Mouse (Mus musculus) liver (tissue): ENCODE results near the gene Zfp428.
"Not testable (repeated sequence)": the region's sequence is repeated elsewhere in the genome, so short reads cannot be mapped to it uniquely, and the experiment has no call there.

Source experiments
- DNase-seq: peaks from one replicate; pipeline ENCODE4 v3.0.0-alpha.2; 2020; ENCODE audit warnings: mixed read lengths

The Zfp428 gene

GRCm38 (mm10) chr7:24481474-24482207 is 25.2 kb upstream of the Zfp428 start, which contains the start of gene Cadm4:
Gene Cadm4 (plus strand): TSS chr7:24482023.
- peak; percentile 84 for DNase-seq

- DNase-seq, result no peak
These were observed 24.4 kb upstream of the Zfp428 start for GRCm38 (mm10) chr7:24482208-24483020.

GRCm38 (mm10) chr7:24483291-24483690 is 23.5 kb upstream of the Zfp428 start:
- DNase-seq, result not testable (repeated sequence)

GRCm38 (mm10) chr7:24485481-24485880 is 21.3 kb upstream of the Zfp428 start:
- DNase-seq, result no peak

GRCm38 (mm10) chr7:24486654-24487130 is 20.1 kb upstream of the Zfp428 start:
- DNase-seq, result no peak

GRCm38 (mm10) chr7:24487403-24487802 is 19.4 kb upstream of the Zfp428 start:
- no peak for DNase-seq

GRCm38 (mm10) chr7:24488303-24488702 is 18.5 kb upstream of the Zfp428 start:
- no peak for DNase-seq

GRCm38 (mm10) chr7:24499856-24500577 is 6.8 kb upstream of the Zfp428 start:
- DNase-seq, result peak; percentile 25

- DNase-seq, result peak; percentile 58
These were observed 5.9 kb upstream of the Zfp428 start for GRCm38 (mm10) chr7:24500929-24501328.

- peak; percentile 49 for DNase-seq
These were observed 5.3 kb upstream of the Zfp428 start for GRCm38 (mm10) chr7:24501492-24501891.

- DNase-seq, result no peak
These were observed 2.8 kb upstream of the Zfp428 start for GRCm38 (mm10) chr7:24504004-24504403.

- no peak for DNase-seq
These were observed 1.9 kb upstream of the Zfp428 start for GRCm38 (mm10) chr7:24504868-24505267.

- DNase-seq, result no peak
These were observed 1.2 kb upstream of the Zfp428 start for GRCm38 (mm10) chr7:24505447-24506064.

- DNase-seq, result no peak
These were observed 744 bp upstream of the Zfp428 start for GRCm38 (mm10) chr7:24506065-24506459.

- no peak for DNase-seq
These were observed 349 bp upstream of the Zfp428 start for GRCm38 (mm10) chr7:24506476-24506837.

GRCm38 (mm10) chr7:24507726-24508114 is 914 bp downstream of the Zfp428 start:
- peak; percentile 14 for DNase-seq

GRCm38 (mm10) chr7:24512355-24512754 is 5.5 kb downstream of the Zfp428 start, which contains the start of gene AC161166.1:
Gene AC161166.1 (minus strand): TSS chr7:24512455.
- DNase-seq, result no peak

- not testable (repeated sequence) for DNase-seq
These were observed 9.5 kb downstream of the Zfp428 start for GRCm38 (mm10) chr7:24516319-24516718.

- DNase-seq, result no peak
These were observed 10.3 kb downstream of the Zfp428 start for GRCm38 (mm10) chr7:24517077-24517476.

GRCm38 (mm10) chr7:24517654-24518053 is 10.8 kb downstream of the Zfp428 start:
- no peak for DNase-seq

GRCm38 (mm10) chr7:24519130-24519529 is 12.3 kb downstream of the Zfp428 start:
- DNase-seq, result no peak

- not testable (repeated sequence) for DNase-seq
These were observed 13.2 kb downstream of the Zfp428 start for GRCm38 (mm10) chr7:24520054-24520453.

- DNase-seq, result no peak
These were observed 16.0 kb downstream of the Zfp428 start for GRCm38 (mm10) chr7:24522805-24523204.
